9 mouse cellular contexts compared by ENCODE assay signal in the genomic region with DNA sequence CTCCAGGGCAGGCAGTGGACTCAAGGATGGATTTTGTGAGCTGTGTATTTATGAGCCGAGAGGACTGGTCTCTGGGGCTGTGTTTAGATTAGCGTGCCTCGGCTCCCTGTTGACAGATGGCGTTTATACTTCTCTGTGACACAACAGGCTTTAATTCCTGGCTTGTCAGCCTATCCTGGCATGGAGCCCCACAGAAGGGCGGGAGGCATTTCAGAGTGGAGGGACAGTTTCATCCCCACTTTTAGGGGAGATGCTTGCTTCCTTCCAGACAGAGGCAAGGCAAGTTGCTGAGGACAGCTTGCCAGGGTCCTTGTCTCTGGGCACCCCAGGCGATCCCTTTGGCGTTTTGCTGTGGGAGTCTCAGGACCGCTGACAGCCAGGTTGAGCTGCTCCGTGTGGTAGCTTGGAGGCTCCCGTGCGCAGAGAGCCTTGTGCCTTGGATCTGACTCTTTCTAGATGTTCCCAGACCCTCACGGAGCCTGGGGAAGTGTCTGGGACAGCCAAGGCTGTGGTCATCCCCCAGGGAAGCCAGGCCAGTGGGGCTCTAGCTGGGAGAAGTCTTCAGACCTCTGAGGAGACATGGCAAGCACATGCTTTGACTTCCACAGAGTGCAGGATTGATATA. TPM values are rescaled to one million over a fixed set of nuclear protein-coding genes. Genes with fewer than 3 reads are reported as not detected.
DNase-seq lines count a peak whose midpoint lies in the region.
"Had no signal": no experiment of that assay in that cellular context is flagged by ENCODE, and none has a peak within 500 bp of the region (broad histone marks: within the 10 kb centered on the region; RNA-seq: fewer than 3 reads in every experiment).

No protein-coding gene starts in this region.

- intact Hi-C loops in heart, postnatal 36 days (cut with DNase I): no loop called here

- peak; percentile 27 to 40 for DNase-seq in cerebellum, adult 18-20 months
- DNase-seq in cerebellum, adult 11 months: no peak
- peak; percentile 20 for DNase-seq in layer of hippocampus, adult 11-12 months (ENCODE audit: low spot score)
- no peak for DNase-seq in layer of hippocampus, adult 9-10 months (ENCODE audit: low spot score)
- peak; percentile 24 to 55 for DNase-seq in heart, postnatal 36 days
- DNase-seq in lung, postnatal 36 days: peak; percentile 44
- no peak for DNase-seq in adipocyte (ENCODE audit: low spot score)
- DNase-seq in frontal cortex, postnatal 14 days (ENCODE audit: low spot score in 2 of 2): no peak
- DNase-seq: embryo, embryonic 11 days had no signal

RNA-seq across cellular contexts. Expression of a gene that starts 23.6 kb away (rescaled TPM):
- 10 to 100 TPM; 12.5 to 16.2 TPM for total RNA-seq in heart, postnatal 36 days (2021)

Comparison
In these comparisons a context has a peak if more than half of its experiments do, and no peak if none do; other contexts are left out.
1. DNase-seq: peak in cerebellum, adult 18-20 months (2 of 2), layer of hippocampus, adult 11-12 months (single experiment), heart, postnatal 36 days (2 of 2) and lung, postnatal 36 days (single experiment); none in cerebellum, adult 11 months (single experiment), layer of hippocampus, adult 9-10 months (single experiment), adipocyte (single experiment) and frontal cortex, postnatal 14 days (0 of 2).